Mouse (Mus musculus): ENCODE results near the gene Psmd2. TPM values are rescaled to one million over a fixed set of nuclear protein-coding genes. Genes with fewer than 3 reads are reported as not detected.
"Not testable (repeated sequence)": the region's sequence is repeated elsewhere in the genome, so short reads cannot be mapped to it uniquely, and the experiment has no call there.

Gene Psmd2
- polyA plus RNA-seq, 1 experiment from 2014 or later = 301 TPM

- WGBS = 78% methylated on average over 7 of the region's 7 CpGs
- no peaks in the 10 kb centered on the region for H3K36me3 ChIP-seq (ENCODE audit: control insufficient read depth, insufficient read depth, low read length)
- ATAC-seq (ENCODE audit: low read depth) = no peak
- no peak overlapping the region for H3K4me2 ChIP-seq (ENCODE audit: low read depth, low read length)
- H3K27ac ChIP-seq (ENCODE audit: low read length) = no peak overlapping the region
- no peaks in the 10 kb centered on the region for H3K4me1 ChIP-seq (replicated peaks; ENCODE audit: control insufficient read depth, insufficient read depth, low read length)
- no peaks in the 10 kb centered on the region for H3K27me3 ChIP-seq (ENCODE audit: control insufficient read depth, insufficient read depth, low read depth, low read length)
- no peak overlapping the region for H3K9ac ChIP-seq (ENCODE audit: low read length)
- H3K4me3 ChIP-seq (ENCODE audit: low read length) = no peak overlapping the region
- H3K9me3 ChIP-seq (ENCODE audit: control insufficient read depth, low read length) = no peaks in the 10 kb centered on the region
These were observed 7.5 kb upstream of the Psmd2 start for GRCm38 (mm10) chr16:20643911-20644310.

- Histone ChIP-seq H3K4me2 (ENCODE audit: low read depth, low read length) (peak overlapping the region; percentile 96), H3K9ac (ENCODE audit: low read length) (peak overlapping the region; percentile 96), H3K27me3 (ENCODE audit: control insufficient read depth, insufficient read depth, low read depth, low read length) (no peaks in the 10 kb centered on the region), H3K36me3 (ENCODE audit: control insufficient read depth, insufficient read depth, low read length) (peaks cover 26% of the 10 kb centered on the region), H3K4me1 (replicated peaks; ENCODE audit: control insufficient read depth, insufficient read depth, low read length) (peaks cover 13% of the 10 kb centered on the region), H3K4me3 (ENCODE audit: low read length) (peak overlapping the region; percentile 95), H3K9me3 (ENCODE audit: control insufficient read depth, low read length) (no peaks in the 10 kb centered on the region), H3K27ac (ENCODE audit: low read length) (0 out of 2 replicates have a peak overlapping the region, but pooled peaks have one; percentile 22)
- 7% methylated on average over 12 of the region's 12 CpGs for WGBS
- ATAC-seq (ENCODE audit: low read depth) = no peak; the same call in 1 of the 2 replicates
These were observed 477 bp downstream of the Psmd2 start for GRCm38 (mm10) chr16:20651947-20652310.

- H3K9ac ChIP-seq (ENCODE audit: low read length) = no peak overlapping the region
- H3K27ac ChIP-seq (ENCODE audit: low read length) = no peak overlapping the region
- peaks cover 38% of the 10 kb centered on the region for H3K36me3 ChIP-seq (ENCODE audit: control insufficient read depth, insufficient read depth, low read length)
- H3K4me3 ChIP-seq (ENCODE audit: low read length) = no peak overlapping the region
- peaks cover 13% of the 10 kb centered on the region for H3K4me1 ChIP-seq (replicated peaks; ENCODE audit: control insufficient read depth, insufficient read depth, low read length)
- no peaks in the 10 kb centered on the region for H3K27me3 ChIP-seq (ENCODE audit: control insufficient read depth, insufficient read depth, low read depth, low read length)
- H3K4me2 ChIP-seq (ENCODE audit: low read depth, low read length) = no peak overlapping the region
- H3K9me3 ChIP-seq (ENCODE audit: control insufficient read depth, low read length) = no peaks in the 10 kb centered on the region
- ATAC-seq (ENCODE audit: low read depth) = no peak
- 37% methylated on average over 2 of the region's 2 CpGs for WGBS
These were observed 1.9 kb downstream of the Psmd2 start for GRCm38 (mm10) chr16:20653315-20653714.

GRCm38 (mm10) chr16:20657661-20658060 is 6.2 kb downstream of the Psmd2 start:
- no peak for ATAC-seq (ENCODE audit: low read depth)
- Histone ChIP-seq H3K9me3 (ENCODE audit: control insufficient read depth, low read length) (no peaks in the 10 kb centered on the region), H3K4me2 (ENCODE audit: low read depth, low read length) (no peak overlapping the region), H3K9ac (ENCODE audit: low read length) (no peak overlapping the region), H3K27ac (ENCODE audit: low read length) (no peak overlapping the region), H3K27me3 (ENCODE audit: control insufficient read depth, insufficient read depth, low read depth, low read length) (no peaks in the 10 kb centered on the region), H3K4me3 (ENCODE audit: low read length) (no peak overlapping the region), H3K4me1 (replicated peaks; ENCODE audit: control insufficient read depth, insufficient read depth, low read length) (peaks cover 4% of the 10 kb centered on the region; the same call in 1 of the 2 replicates), H3K36me3 (ENCODE audit: control insufficient read depth, insufficient read depth, low read length) (peaks cover 70% of the 10 kb centered on the region)
- 78% methylated on average over 4 of the region's 4 CpGs for WGBS

GRCm38 (mm10) chr16:20668013-20668412 is 16.6 kb downstream of the Psmd2 start, which contains the start of gene Eif4g1:
Gene Eif4g1, plus strand, starts transcription at chr16:20668313.
- H3K9ac ChIP-seq (ENCODE audit: low read length); ATAC-seq (ENCODE audit: low read depth): not testable (repeated sequence)

GRCm38 (mm10) chr16:20670291-20670690 is 18.8 kb downstream of the Psmd2 start:
- no peak overlapping the region for H3K27ac ChIP-seq (ENCODE audit: low read length)
- no peak overlapping the region for H3K9ac ChIP-seq (ENCODE audit: low read length)
- H3K36me3 ChIP-seq (ENCODE audit: control insufficient read depth, insufficient read depth, low read length) = peaks cover 1% of the 10 kb centered on the region; the same call in 1 of the 2 replicates
- no peak overlapping the region for H3K4me2 ChIP-seq (ENCODE audit: low read depth, low read length)
- H3K4me3 ChIP-seq (ENCODE audit: low read length) = no peak overlapping the region
- H3K4me1 ChIP-seq (replicated peaks; ENCODE audit: control insufficient read depth, insufficient read depth, low read length) = peaks cover 18% of the 10 kb centered on the region
- H3K27me3 ChIP-seq (ENCODE audit: control insufficient read depth, insufficient read depth, low read depth, low read length) = no peaks in the 10 kb centered on the region
- no peaks in the 10 kb centered on the region for H3K9me3 ChIP-seq (ENCODE audit: control insufficient read depth, low read length)
- no peak for ATAC-seq (ENCODE audit: low read depth)
- 83% methylated on average over 3 of the region's 3 CpGs for WGBS

More at GRCm38 (mm10) chr16:20668013-20668412, 16.6 kb downstream of the Psmd2 start, which contains the start of gene Eif4g1:
- 93% methylated on average over 4 of the region's 6 CpGs for WGBS
- H3K36me3 ChIP-seq (ENCODE audit: control insufficient read depth, insufficient read depth, low read length); H3K4me3 ChIP-seq (ENCODE audit: low read length); H3K27me3 ChIP-seq (ENCODE audit: control insufficient read depth, insufficient read depth, low read depth, low read length); H3K4me2 ChIP-seq (ENCODE audit: low read depth, low read length); H3K4me1 ChIP-seq (replicated peaks; ENCODE audit: control insufficient read depth, insufficient read depth, low read length); H3K9me3 ChIP-seq (ENCODE audit: control insufficient read depth, low read length); H3K27ac ChIP-seq (ENCODE audit: low read length): not testable (repeated sequence)

GRCm38 (mm10) chr16:20671886-20672285 is 20.4 kb downstream of the Psmd2 start:
- Histone ChIP-seq H3K4me1 (replicated peaks; ENCODE audit: control insufficient read depth, insufficient read depth, low read length) (peaks cover 18% of the 10 kb centered on the region), H3K4me3 (ENCODE audit: low read length) (peak overlapping the region; percentile 97), H3K4me2 (ENCODE audit: low read depth, low read length) (peak overlapping the region; percentile 90), H3K9me3 (ENCODE audit: control insufficient read depth, low read length) (no peaks in the 10 kb centered on the region), H3K27ac (ENCODE audit: low read length) (0 out of 2 replicates have a peak overlapping the region, but pooled peaks have one; percentile 95), H3K27me3 (ENCODE audit: control insufficient read depth, insufficient read depth, low read depth, low read length) (no peaks in the 10 kb centered on the region), H3K36me3 (ENCODE audit: control insufficient read depth, insufficient read depth, low read length) (peaks cover 12% of the 10 kb centered on the region), H3K9ac (ENCODE audit: low read length) (peak overlapping the region; percentile 13; the same call in 1 of the 2 replicates)
- WGBS = 18% methylated on average over 6 of the region's 6 CpGs
- ATAC-seq (ENCODE audit: low read depth) = no peak

- no peaks in the 10 kb centered on the region for H3K27me3 ChIP-seq (ENCODE audit: control insufficient read depth, insufficient read depth, low read depth, low read length)
- peak; percentile 97 for ATAC-seq (ENCODE audit: low read depth)
- WGBS = 1% methylated on average over 35 of the region's 38 CpGs
- H3K4me3 ChIP-seq (ENCODE audit: low read length) = peak overlapping the region; percentile 97
- H3K9ac ChIP-seq (ENCODE audit: low read length) = peak overlapping the region; percentile 95
- H3K9me3 ChIP-seq (ENCODE audit: control insufficient read depth, low read length) = no peaks in the 10 kb centered on the region
- H3K4me2 ChIP-seq (ENCODE audit: low read depth, low read length) = peak overlapping the region; percentile 90
- peaks cover 21% of the 10 kb centered on the region for H3K4me1 ChIP-seq (replicated peaks; ENCODE audit: control insufficient read depth, insufficient read depth, low read length)
- H3K27ac ChIP-seq (ENCODE audit: low read length) = peak overlapping the region; percentile 95
- H3K36me3 ChIP-seq (ENCODE audit: control insufficient read depth, insufficient read depth, low read length) = peaks cover 17% of the 10 kb centered on the region
These were observed 21.0 kb downstream of the Psmd2 start for GRCm38 (mm10) chr16:20672500-20672902.

GRCm38 (mm10) chr16:20672965-20673705 is 21.7 kb downstream of the Psmd2 start:
- Histone ChIP-seq H3K4me2 (ENCODE audit: low read depth, low read length) (peak overlapping the region; percentile 90), H3K36me3 (ENCODE audit: control insufficient read depth, insufficient read depth, low read length) (peaks cover 21% of the 10 kb centered on the region), H3K4me1 (replicated peaks; ENCODE audit: control insufficient read depth, insufficient read depth, low read length) (peaks cover 25% of the 10 kb centered on the region), H3K27me3 (ENCODE audit: control insufficient read depth, insufficient read depth, low read depth, low read length) (no peaks in the 10 kb centered on the region), H3K27ac (ENCODE audit: low read length) (peak overlapping the region; percentile 95), H3K9ac (ENCODE audit: low read length) (peak overlapping the region; percentile 95), H3K9me3 (ENCODE audit: control insufficient read depth, low read length) (no peaks in the 10 kb centered on the region), H3K4me3 (ENCODE audit: low read length) (peak overlapping the region; percentile 97)
- 0% methylated on average over 37 of the region's 78 CpGs for WGBS
- ATAC-seq (ENCODE audit: low read depth) = peak; percentile 77
